Mouse (Mus musculus) intestine, embryonic 16.5 days (tissue): ENCODE data around the gene Dhps. TPM values are rescaled to one million over a fixed set of nuclear protein-coding genes. Genes with fewer than 3 reads are reported as not detected.
"Not testable (repeated sequence)": the region's sequence is repeated elsewhere in the genome, so short reads cannot be mapped to it uniquely, and the experiment has no call there.

Experiments used
- ATAC-seq: fragments of 200-750 bp; cut with Nextera tagmentation; 2 replicates; pipeline ENCODE4 v1.8.0; 2017; ENCODE audit warnings: moderate TSS enrichment, moderate library complexity
- H3K27ac ChIP-seq: fragments of 300-500 bp; sonication (generic); 2 replicates; pipeline ENCODE4 v1.5.1; 2014; ENCODE audit warnings: mild to moderate bottlenecking, low read length
- H3K27me3 ChIP-seq: fragments of 300-500 bp; sonication (generic); replicated peaks from 2 replicates; pipeline ENCODE4 v1.6.1; 2014; ENCODE audit warnings: low read length, control low read depth, mixed read lengths; ENCODE audit not compliant: control insufficient read depth, insufficient read depth
- H3K36me3 ChIP-seq: fragments of 300-500 bp; sonication (generic); 2 replicates; pipeline ENCODE4 v1.6.1; 2014; ENCODE audit warnings: low read length, control low read depth; ENCODE audit not compliant: control insufficient read depth, insufficient read depth
- H3K4me1 ChIP-seq: fragments of 300-500 bp; sonication (generic); 2 replicates; pipeline ENCODE4 v1.6.1; 2014; ENCODE audit warnings: low read length, control low read depth, mixed read lengths; ENCODE audit not compliant: control insufficient read depth, insufficient read depth
- H3K4me2 ChIP-seq: fragments of 300-500 bp; sonication (generic); 2 replicates; pipeline ENCODE4 v1.6.1; 2014; ENCODE audit warnings: low read depth, low read length, control low read depth
- H3K4me3 ChIP-seq: fragments of 300-500 bp; sonication (generic); 2 replicates; pipeline ENCODE4 v1.5.1; 2014; ENCODE audit warnings: mild to moderate bottlenecking, low read length
- H3K9ac ChIP-seq: fragments of 300-500 bp; sonication (generic); 2 replicates; pipeline ENCODE4 v1.6.1; 2014; ENCODE audit warnings: low read depth, low read length
- H3K9me3 ChIP-seq: fragments of 300-500 bp; sonication (generic); 2 replicates; pipeline ENCODE4 v1.6.1; 2016; ENCODE audit warnings: low read length, control low read depth; ENCODE audit not compliant: control insufficient read depth
- WGBS: fragments of 180-500 bp; shearing (Covaris S2); extraction: QIAGEN DNeasy Blood & Tissue Kit; methylation state at CpG from one replicate; pipeline ENCODE4 v1.1.7; 2014; 5-methylcytosine and 5-hydroxymethylcytosine counted together
- microRNA-seq: library from miRNA; unstranded; fragments of <30 nt; microRNA quantifications from one replicate; pipeline ENCODE4, GENCODE M21; 2016
- polyA plus RNA-seq: library from polyadenylated mRNA; unstranded; fragments of >200 nt; fragmentation: Nextera tagmentation; extraction: Ambion mirVana; gene quantifications from 2 replicates; pipeline ENCODE4 v1.2.1, GENCODE M21; 2015

Gene Dhps
- polyA plus RNA-seq, 1 experiment from 2014 or later, result 57.4 TPM

DNA sequence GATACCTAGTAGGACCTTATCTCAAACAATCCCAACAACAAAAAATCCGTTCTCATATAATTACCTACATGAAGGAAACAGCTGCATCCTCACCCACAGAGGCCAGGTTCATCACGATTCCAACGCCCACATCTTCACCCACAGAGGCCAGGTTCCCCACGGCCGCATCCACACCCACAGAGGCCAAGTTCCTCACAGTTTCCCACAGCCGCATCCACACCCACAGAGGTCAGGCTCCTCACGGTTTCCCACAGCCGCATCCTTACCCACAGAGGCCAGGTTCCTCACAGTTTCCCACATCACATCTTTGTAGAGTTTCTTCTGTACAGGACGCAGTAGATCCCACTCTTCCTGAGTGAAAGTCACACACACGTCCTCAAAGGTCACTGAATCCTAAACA lies 41.7 kb downstream of the Dhps start:
- ATAC-seq, result no peak
- no peak overlapping the region for H3K4me2 ChIP-seq
- H3K9ac ChIP-seq, result no peak overlapping the region
- H3K9me3 ChIP-seq, result peaks cover 3% of the 10 kb centered on the region; the same call in 1 of the 2 replicates
- no peak overlapping the region for H3K27ac ChIP-seq
- H3K36me3 ChIP-seq, result peaks cover 24% of the 10 kb centered on the region
- no peaks in the 10 kb centered on the region for H3K4me1 ChIP-seq
- H3K4me3 ChIP-seq, result no peak overlapping the region
- WGBS, result 94% methylated on average over 10 of the region's 10 CpGs
- H3K27me3 ChIP-seq, result no peaks in the 10 kb centered on the region

DNA sequence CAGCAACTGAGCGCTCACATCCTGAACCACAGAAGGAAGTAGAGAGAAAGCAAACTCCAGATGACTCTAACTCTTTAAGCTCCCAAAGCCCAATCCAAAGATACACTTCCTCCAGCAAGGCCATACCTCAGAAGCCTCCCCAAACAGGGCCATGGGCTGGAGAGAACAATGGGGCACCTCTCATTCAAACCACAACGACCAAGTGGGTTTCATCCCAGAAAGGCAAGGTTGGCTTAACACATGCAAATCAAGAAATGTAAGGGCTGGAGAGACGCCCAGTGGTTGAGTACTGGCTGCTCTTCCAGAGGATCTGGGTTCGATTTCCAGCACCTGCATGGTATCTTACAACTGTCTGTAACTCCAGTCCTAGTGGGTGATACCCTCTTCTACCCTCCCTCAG lies 43.9 kb downstream of the Dhps start:
- H3K9ac ChIP-seq, result no peak overlapping the region
- no peak overlapping the region for H3K27ac ChIP-seq
- no peak overlapping the region for H3K4me3 ChIP-seq
- H3K36me3 ChIP-seq, result peaks cover 14% of the 10 kb centered on the region
- 0 out of 2 replicates have a peak, but pooled peaks cover 3% of the 10 kb centered on the region for H3K4me1 ChIP-seq
- H3K4me2 ChIP-seq, result no peak overlapping the region
- H3K9me3 ChIP-seq, result no peaks in the 10 kb centered on the region
- ATAC-seq, result no peak
- no peaks in the 10 kb centered on the region for H3K27me3 ChIP-seq
- 85% methylated on average over 4 of the region's 4 CpGs for WGBS

DNA sequence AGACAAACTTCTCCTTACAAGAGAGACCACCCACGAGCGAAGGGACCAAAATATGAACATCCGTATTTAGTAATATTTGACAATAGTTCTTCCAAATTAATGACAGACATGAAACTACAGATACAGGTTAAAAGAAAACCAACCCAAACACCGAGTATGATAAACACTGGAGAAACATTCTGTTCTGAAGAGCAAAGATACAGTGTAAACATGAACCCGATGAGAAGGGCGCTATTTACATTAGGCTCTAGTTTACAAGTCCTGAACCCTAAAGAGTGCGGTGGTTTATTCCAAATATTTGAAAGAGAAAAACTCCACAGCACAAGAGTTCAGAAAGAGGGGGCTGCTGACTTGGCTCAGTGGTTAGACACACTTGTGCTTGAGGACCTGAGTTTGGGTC lies 45.4 kb downstream of the Dhps start:
- ATAC-seq, result no peak
- H3K4me2 ChIP-seq, result no peak overlapping the region
- peaks cover 3% of the 10 kb centered on the region; the same call in 1 of the 2 replicates for H3K36me3 ChIP-seq
- 0 out of 2 replicates have a peak, but pooled peaks cover 3% of the 10 kb centered on the region for H3K4me1 ChIP-seq
- no peak overlapping the region for H3K9ac ChIP-seq
- no peak overlapping the region for H3K4me3 ChIP-seq
- no peaks in the 10 kb centered on the region for H3K27me3 ChIP-seq
- no peak overlapping the region for H3K27ac ChIP-seq
- H3K9me3 ChIP-seq, result no peaks in the 10 kb centered on the region
- WGBS, result 65% methylated on average over 7 of the region's 7 CpGs

DNA sequence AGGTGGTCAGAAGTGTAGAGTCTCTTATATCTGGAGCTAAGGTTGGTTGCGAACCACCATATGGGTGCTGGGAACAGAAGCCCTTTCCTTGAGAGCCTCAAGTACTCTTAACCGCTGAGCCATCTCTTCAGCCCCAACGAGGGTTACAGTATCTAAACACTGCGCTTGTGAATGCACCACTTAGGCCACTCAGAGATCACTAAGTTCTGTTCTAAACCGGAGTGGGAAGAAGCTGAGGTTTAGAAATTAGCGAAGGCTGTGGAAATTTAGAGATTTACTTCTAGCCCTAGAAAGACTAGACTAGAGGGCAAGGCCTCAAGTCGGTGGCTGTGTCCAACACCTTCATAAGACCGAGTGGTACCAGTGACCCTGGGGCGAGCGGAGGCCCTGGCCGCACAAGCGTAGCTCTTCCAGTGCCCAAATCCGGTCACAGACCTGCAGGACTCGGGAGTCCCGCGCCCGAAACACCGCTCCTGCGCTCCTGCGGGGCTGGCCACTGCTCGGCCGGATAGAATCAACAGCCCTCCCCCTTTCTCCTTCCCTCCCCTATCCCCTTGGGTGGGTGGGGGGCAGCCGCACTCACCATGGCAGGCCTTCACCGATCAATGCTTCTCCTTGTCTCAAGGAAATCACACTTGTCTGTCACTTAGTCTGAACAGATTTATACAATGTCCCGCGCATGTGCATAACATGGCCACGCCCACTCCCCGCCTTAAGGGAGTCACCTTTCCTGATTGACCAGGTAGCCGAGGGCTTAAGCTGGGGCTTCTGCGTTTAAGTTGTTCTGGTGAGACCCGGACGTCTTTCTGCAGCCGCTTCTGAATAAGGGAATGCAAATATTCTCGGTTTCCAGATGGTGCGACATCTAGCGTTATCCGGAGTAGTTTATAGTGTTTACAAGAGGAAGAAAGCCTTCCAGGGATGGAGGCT lies 47.8 kb downstream of the Dhps start:
- H3K36me3 ChIP-seq, result 0 out of 2 replicates have a peak, but pooled peaks cover 2% of the 10 kb centered on the region
- no peaks in the 10 kb centered on the region for H3K27me3 ChIP-seq

DNA sequence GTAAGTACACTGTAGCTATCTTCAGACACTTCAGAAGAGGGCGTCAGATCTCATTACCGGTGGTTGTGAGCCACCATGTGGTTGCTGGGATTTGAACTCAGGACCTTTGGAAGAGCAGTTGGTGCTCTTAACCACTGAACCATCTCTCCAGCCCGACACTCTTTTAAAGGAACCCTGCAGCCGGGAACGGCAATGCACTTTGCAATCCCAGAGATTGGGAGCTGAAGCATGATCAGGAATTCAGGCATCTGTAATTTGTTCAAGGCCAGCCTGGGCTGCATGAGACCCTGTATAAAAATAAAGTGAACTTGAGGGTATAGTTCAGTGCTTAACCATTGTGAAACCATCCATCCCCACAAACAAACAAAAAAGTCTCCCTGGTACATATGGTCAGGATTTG lies 48.7 kb downstream of the Dhps start:
- not testable (repeated sequence) for H3K4me2 ChIP-seq, H3K9ac ChIP-seq, H3K27me3 ChIP-seq, ATAC-seq, H3K9me3 ChIP-seq, H3K4me3 ChIP-seq, H3K27ac ChIP-seq, H3K4me1 ChIP-seq, H3K36me3 ChIP-seq
- WGBS, result 81% methylated on average over 5 of the region's 5 CpGs

More for the DNA sequence above, 47.8 kb downstream of the Dhps start:
- Histone ChIP-seq H3K4me2 (peak overlapping the region; percentile 49), H3K9me3 (no peaks in the 10 kb centered on the region), H3K4me3 (peak overlapping the region; percentile 57), H3K27ac (peak overlapping the region; percentile 35), H3K9ac (peak overlapping the region; percentile 74), H3K4me1 (0 out of 2 replicates have a peak, but pooled peaks cover 3% of the 10 kb centered on the region)
- 6% methylated on average over 37 of the region's 37 CpGs for WGBS
- ATAC-seq, result peak; percentile 97

DNA sequence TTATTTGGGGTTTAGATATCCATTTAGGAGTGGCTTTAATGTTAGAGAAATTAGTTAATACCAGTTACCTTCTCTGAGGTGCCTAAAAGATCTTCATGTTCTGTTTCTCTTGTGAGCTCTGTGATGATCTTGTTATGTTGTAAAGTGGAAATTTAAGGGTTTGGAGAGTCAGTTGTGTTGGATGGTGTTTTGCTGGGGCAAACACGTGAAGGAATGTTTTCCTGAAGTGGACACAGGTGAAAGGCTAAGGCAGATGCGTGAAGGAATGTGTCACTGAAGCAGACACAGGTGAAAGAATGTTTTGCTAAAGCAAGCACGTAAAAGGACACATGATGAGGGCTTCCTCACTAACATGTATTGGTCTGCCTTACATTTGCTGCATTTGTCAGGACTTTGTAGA lies 51.4 kb downstream of the Dhps start, which contains the start of gene Zfp791:
Zfp791 (minus strand) TSS at position 101 of the 400 bp plus-strand sequence.
- Histone ChIP-seq H3K9me3 (no peaks in the 10 kb centered on the region), H3K27me3 (no peaks in the 10 kb centered on the region), H3K9ac (no peak within 1 kb of the TSS), H3K4me3 (no peak within 1 kb of the TSS), H3K27ac (no peak within 1 kb of the TSS), H3K4me1 (0 out of 2 replicates have a peak, but pooled peaks cover 3% of the 10 kb centered on the region), H3K36me3 (no peaks in the 10 kb centered on the region), H3K4me2 (no peak within 1 kb of the TSS)
- WGBS, result 69% methylated on average over 3 of the region's 3 CpGs
- ATAC-seq, result no peak

DNA sequence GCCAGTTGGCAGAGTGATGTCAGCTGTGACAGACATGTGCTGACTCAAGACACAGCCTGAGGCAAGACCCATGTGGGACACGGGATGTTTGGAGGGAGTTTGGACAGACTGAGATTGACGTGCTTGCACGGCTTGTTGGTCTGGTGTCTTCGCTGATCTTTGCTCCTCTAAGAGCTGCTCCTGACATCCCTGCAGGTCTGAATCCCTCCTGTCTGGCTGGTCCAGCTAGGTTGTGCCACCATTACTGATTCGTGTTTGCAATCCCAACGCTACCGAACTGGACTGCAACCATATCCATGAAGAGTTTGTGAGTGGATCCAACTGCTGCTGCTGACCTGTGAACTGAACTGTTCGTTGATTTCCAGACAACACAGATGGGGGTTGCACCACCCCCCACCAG lies 52.1 kb downstream of the Dhps start:
- Histone ChIP-seq H3K9ac (no peak overlapping the region), H3K36me3 (no peaks in the 10 kb centered on the region), H3K27me3 (no peaks in the 10 kb centered on the region), H3K4me3 (no peak overlapping the region), H3K4me1 (0 out of 2 replicates have a peak, but pooled peaks cover 1% of the 10 kb centered on the region), H3K27ac (no peak overlapping the region), H3K4me2 (no peak overlapping the region), H3K9me3 (no peaks in the 10 kb centered on the region)
- WGBS, result 90% methylated on average over 8 of the region's 8 CpGs
- ATAC-seq, result no peak

Small RNAs within 50 kb of the gene (microRNA-seq; reads per million reads assigned to microRNA genes)
- gene Gm23388 (2.5 reads per million, percentile 5 among the genes with 10 or more reads in this experiment), gene Mir7070 (1.6 reads per million)

Other genes with a start within 250 kb of the Dhps start
- gene Dand5, start 248.9 kb upstream of the Dhps start, polyA plus RNA-seq, result 4.2 and 4.4 TPM in 2 replicates
- 61.8 and 63.4 TPM in 2 replicates for gene Gadd45gip1, start 240.2 kb upstream of the Dhps start, polyA plus RNA-seq
- 109 and 115 TPM in 2 replicates for gene Rad23a, start 231.1 kb upstream of the Dhps start, polyA plus RNA-seq
- 1,204 and 1,241 TPM in 2 replicates for gene Calr, start 224.8 kb upstream of the Dhps start, polyA plus RNA-seq
- 86.0 and 91.7 TPM in 2 replicates for gene Farsa, start 214.8 kb upstream of the Dhps start, polyA plus RNA-seq
- gene Syce2, start 199.6 kb upstream of the Dhps start, polyA plus RNA-seq, result 39.5 and 45.4 TPM in 2 replicates
- gene Gcdh, start 177.8 kb upstream of the Dhps start, polyA plus RNA-seq, result 53.3 and 53.8 TPM in 2 replicates
- gene Klf1, start 169.8 kb upstream of the Dhps start, polyA plus RNA-seq, result 4.9 and 10.3 TPM in 2 replicates
- gene Dnase2a, start 163.2 kb upstream of the Dhps start, polyA plus RNA-seq, result 7.3 and 10.2 TPM in 2 replicates
- gene Mast1, start 134.4 kb upstream of the Dhps start, polyA plus RNA-seq, result 1.2 and 1.6 TPM in 2 replicates
- gene Rtbdn, start 124.8 kb upstream of the Dhps start, polyA plus RNA-seq, result 0.18 and 0.24 TPM in 2 replicates
- not detected in 2 replicates for gene Gm49661, start 102.3 kb upstream of the Dhps start, polyA plus RNA-seq
- 533 and 590 TPM in 2 replicates for gene Prdx2, start 102.2 kb upstream of the Dhps start, polyA plus RNA-seq
- gene Rnaseh2a, start 102.0 kb upstream of the Dhps start, polyA plus RNA-seq, result 102 and 120 TPM in 2 replicates
- 18.2 and 25.5 TPM in 2 replicates for gene Junb, start 93.0 kb upstream of the Dhps start, polyA plus RNA-seq
- gene Hook2, start 81.2 kb upstream of the Dhps start, polyA plus RNA-seq, result 96.9 and 108 TPM in 2 replicates
- gene Best2, start 57.2 kb upstream of the Dhps start, polyA plus RNA-seq, result 0.09 and 0.28 TPM in 2 replicates
- 139 and 144 TPM in 2 replicates for gene Asna1, start 46.5 kb upstream of the Dhps start, polyA plus RNA-seq
- gene Trir, start 44.9 kb upstream of the Dhps start, polyA plus RNA-seq, result 79.0 and 81.4 TPM in 2 replicates
- 21.6 and 22.0 TPM in 2 replicates for gene Tnpo2, start 34.8 kb upstream of the Dhps start, polyA plus RNA-seq
- gene Fbxw9, start 11.7 kb upstream of the Dhps start, polyA plus RNA-seq, result 28.2 and 30.7 TPM in 2 replicates
- gene Gm5741, start 3.8 kb upstream of the Dhps start, polyA plus RNA-seq, result not detected in 2 replicates
- gene Wdr83os, start 9.0 kb downstream of the Dhps start, polyA plus RNA-seq, result 138 and 146 TPM in 2 replicates
- 39.7 and 43.8 TPM in 2 replicates for gene Wdr83, start 9.5 kb downstream of the Dhps start, polyA plus RNA-seq
- 72.4 and 85.5 TPM in 2 replicates for gene Man2b1, start 11.5 kb downstream of the Dhps start, polyA plus RNA-seq
- 2.5 and 2.7 TPM in 2 replicates for gene Zfp791, start 51.3 kb downstream of the Dhps start, polyA plus RNA-seq
- not detected in 2 replicates for gene Cks1brt, start 80.2 kb downstream of the Dhps start, polyA plus RNA-seq
- not detected in 2 replicates for gene Olfr371, start 154.2 kb downstream of the Dhps start, polyA plus RNA-seq
- gene Orc6, start 227.9 kb downstream of the Dhps start, polyA plus RNA-seq, result 70.5 and 84.6 TPM in 2 replicates
- 196 and 202 TPM in 2 replicates for gene Vps35, start 228.0 kb downstream of the Dhps start, polyA plus RNA-seq